Mouse (Mus musculus): ENCODE data around the gene Zfp317. TPM values are rescaled to one million over a fixed set of nuclear protein-coding genes. Genes with fewer than 3 reads are reported as not detected.
"Not testable (repeated sequence)": the region's sequence is repeated elsewhere in the genome, so short reads cannot be mapped to it uniquely, and the experiment has no call there.

Gene Zfp317
- polyA plus RNA-seq, 1 experiment from 2014 or later, result 33.3 TPM

- H3K9me3 ChIP-seq (ENCODE audit: low read depth, low read length), result no peaks in the 10 kb centered on the region
- H3K4me3 ChIP-seq (ENCODE audit: low read depth, low read length), result no peak overlapping the region
- no peak overlapping the region for H3K27ac ChIP-seq (ENCODE audit: low read depth)
- no peak overlapping the region for H3K4me2 ChIP-seq
- no peaks in the 10 kb centered on the region for H3K4me1 ChIP-seq (ENCODE audit: insufficient read depth)
- TF ChIP-seq CTCF (IDR thresholded peaks at IDR 0.05; ENCODE audit: low read depth), result no peak
- DNase-seq, result no peak
- 87% methylated on average over 2 of the region's 2 CpGs for WGBS
- H3K36me3 ChIP-seq (ENCODE audit: insufficient read depth), result no peaks in the 10 kb centered on the region
- H3K27me3 ChIP-seq (ENCODE audit: insufficient read depth, low read length), result no peaks in the 10 kb centered on the region
- H3K9ac ChIP-seq, result no peak overlapping the region
- ATAC-seq (ENCODE audit: insufficient read depth), result no peak
These were observed 70.5 kb downstream of the Zfp317 start for GRCm38 (mm10) chr9:19692430-19692829.

- H3K9ac ChIP-seq; H3K4me3 ChIP-seq (ENCODE audit: low read depth, low read length); H3K4me1 ChIP-seq (ENCODE audit: insufficient read depth); H3K27ac ChIP-seq (ENCODE audit: low read depth); DNase-seq; H3K27me3 ChIP-seq (ENCODE audit: insufficient read depth, low read length); H3K4me2 ChIP-seq; H3K36me3 ChIP-seq (ENCODE audit: insufficient read depth); ATAC-seq (ENCODE audit: insufficient read depth); H3K9me3 ChIP-seq (ENCODE audit: low read depth, low read length): not testable (repeated sequence)
- WGBS, result 46% methylated on average over 2 of the region's 2 CpGs
These were observed 72.4 kb downstream of the Zfp317 start for GRCm38 (mm10) chr9:19694285-19694684.

- WGBS, result 70% methylated on average over 9 of the region's 9 CpGs
- ATAC-seq (ENCODE audit: insufficient read depth); H3K36me3 ChIP-seq (ENCODE audit: insufficient read depth); H3K9ac ChIP-seq; H3K4me3 ChIP-seq (ENCODE audit: low read depth, low read length); H3K27ac ChIP-seq (ENCODE audit: low read depth); H3K27me3 ChIP-seq (ENCODE audit: insufficient read depth, low read length); H3K4me1 ChIP-seq (ENCODE audit: insufficient read depth); DNase-seq; H3K4me2 ChIP-seq; H3K9me3 ChIP-seq (ENCODE audit: low read depth, low read length): not testable (repeated sequence)
These were observed 73.0 kb downstream of the Zfp317 start for GRCm38 (mm10) chr9:19694898-19695379.

Other genes starting within 250 kb of the Zfp317 start
- gene Olfr847, start 243.4 kb upstream of the Zfp317 start, polyA plus RNA-seq (2014; fragmentation: Nextera tagmentation; extraction: Ambion mirVana), result not detected in 2 replicates
- not detected in 2 replicates for gene Olfr849, start 181.8 kb upstream of the Zfp317 start, polyA plus RNA-seq (2014; fragmentation: Nextera tagmentation; extraction: Ambion mirVana)
- not detected in 2 replicates for gene Olfr850, start 143.9 kb upstream of the Zfp317 start, polyA plus RNA-seq (2014; fragmentation: Nextera tagmentation; extraction: Ambion mirVana)
- not detected in 2 replicates for gene Olfr851, start 128.8 kb upstream of the Zfp317 start, polyA plus RNA-seq (2014; fragmentation: Nextera tagmentation; extraction: Ambion mirVana)
- gene Olfr853, start 81.0 kb upstream of the Zfp317 start, polyA plus RNA-seq (2014; fragmentation: Nextera tagmentation; extraction: Ambion mirVana), result not detected in 2 replicates
- not detected in 2 replicates for gene Olfr854, start 54.7 kb upstream of the Zfp317 start, polyA plus RNA-seq (2014; fragmentation: Nextera tagmentation; extraction: Ambion mirVana)
- not detected in 2 replicates for gene Olfr855, start 39.5 kb upstream of the Zfp317 start, polyA plus RNA-seq (2014; fragmentation: Nextera tagmentation; extraction: Ambion mirVana)
- not detected in 2 replicates for gene Olfr857, start 87.3 kb downstream of the Zfp317 start, polyA plus RNA-seq (2014; fragmentation: Nextera tagmentation; extraction: Ambion mirVana)
- not detected in 2 replicates for gene Olfr58, start 158.2 kb downstream of the Zfp317 start, polyA plus RNA-seq (2014; fragmentation: Nextera tagmentation; extraction: Ambion mirVana)
- not detected in 2 replicates for gene Olfr859, start 182.8 kb downstream of the Zfp317 start, polyA plus RNA-seq (2014; fragmentation: Nextera tagmentation; extraction: Ambion mirVana)
- gene Olfr860, start 227.6 kb downstream of the Zfp317 start, polyA plus RNA-seq (2014; fragmentation: Nextera tagmentation; extraction: Ambion mirVana), result not detected in 2 replicates

Measured in lung, embryonic 14.5 days (tissue).